Mouse (Mus musculus) E14TG2a.4 (cell line): ENCODE measurements at regions not wholly inside any gene's neighbourhood (a gene's known extent, or its start where the extent isn't known, plus 50 kb on each side); places are given as distances from the start of the nearest gene placed in this dataset.

Source experiments
- CTCF ChIP-seq: conservative IDR thresholded peaks from 2 replicates; pipeline ENCODE4 v1.5.1; 2014; ENCODE audit warnings: low read length
- NANOG ChIP-seq: IDR thresholded peaks from 2 replicates; pipeline ENCODE4 v1.6.1; 2014; ENCODE audit warnings: borderline replicate concordance, low read length, mixed read lengths

DNA sequence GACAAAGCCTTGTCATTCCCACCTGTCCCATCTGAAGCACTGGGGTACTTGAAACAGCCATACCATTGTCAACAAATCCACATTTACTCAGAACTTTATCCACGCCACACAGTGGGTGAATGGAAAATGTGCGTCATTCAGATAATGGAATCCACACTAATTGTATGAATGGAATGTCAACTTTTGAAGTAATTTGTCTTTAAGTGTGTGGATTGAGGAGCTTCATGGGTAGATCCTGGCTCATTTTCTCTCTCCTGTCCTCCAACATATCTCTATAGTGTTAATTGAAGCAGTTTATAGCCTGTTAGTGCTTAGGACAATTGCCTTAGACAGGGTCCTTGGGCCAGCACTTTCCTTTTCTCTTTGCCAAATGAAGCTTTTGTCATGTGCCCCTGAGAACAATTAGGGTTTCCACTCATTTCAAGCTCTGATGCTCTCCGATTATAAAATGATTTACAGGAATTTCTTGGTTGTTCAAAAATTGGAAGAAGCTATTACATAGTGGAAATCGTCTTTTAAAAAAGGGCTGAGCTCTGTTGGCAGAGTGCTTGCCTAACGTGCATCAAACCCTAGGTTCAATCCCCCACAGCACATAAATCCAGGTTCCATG is 140.4 kb downstream of the Snx18 start:
- no peak for TF ChIP-seq CTCF
- no peak for TF ChIP-seq NANOG
